Mouse (Mus musculus): ENCODE results near the gene Phxr2. TPM values are rescaled to one million over a fixed set of nuclear protein-coding genes. Genes with fewer than 3 reads are reported as not detected.
"Not testable (repeated sequence)": the region's sequence is repeated elsewhere in the genome, so short reads cannot be mapped to it uniquely, and the experiment has no call there.

Gene Phxr2
- 0.11 and 0.23 TPM in 2 replicates for polyA plus RNA-seq (2016; fragmentation: Nextera tagmentation; extraction: Ambion mirVana)

DNA sequence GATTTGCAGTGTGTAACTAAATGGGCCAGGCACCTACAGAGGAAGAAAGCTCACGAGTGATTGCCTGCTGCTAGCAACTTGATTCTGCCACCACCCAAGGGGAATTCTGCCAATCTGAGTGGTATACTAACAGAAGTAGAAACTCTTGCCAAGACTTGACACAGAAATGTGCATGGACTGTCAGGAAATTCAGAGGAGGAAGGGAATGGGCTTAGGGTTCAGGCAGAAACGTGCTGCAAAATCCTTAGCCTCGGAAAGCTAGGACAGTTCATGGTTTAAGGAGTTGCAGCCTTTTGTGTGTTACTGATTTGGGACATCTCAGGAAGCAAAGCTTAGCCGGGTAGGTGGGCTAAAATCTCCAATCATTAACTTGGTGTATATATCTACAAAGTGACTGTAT lies at the start of gene Phxr2:
Phxr2 (minus strand) TSS at position 101 of the 400 bp plus-strand sequence.
- 94% methylated on average over 4 of the region's 4 CpGs for WGBS
- H3K36me3 ChIP-seq = peaks cover 46% of the 10 kb centered on the region
- H3K27me3 ChIP-seq (ENCODE audit: low read depth, poor library complexity, severe bottlenecking) = no peaks in the 10 kb centered on the region
- no peak within 1 kb of the TSS for H3K4me3 ChIP-seq
- DNase-seq (ENCODE audit: low spot score) = no peak
- H3K27ac ChIP-seq (replicated peaks) = no peak within 1 kb of the TSS
- H3K9me3 ChIP-seq (replicated peaks) = no peaks in the 10 kb centered on the region
- peaks cover 18% of the 10 kb centered on the region for H3K4me1 ChIP-seq

DNA sequence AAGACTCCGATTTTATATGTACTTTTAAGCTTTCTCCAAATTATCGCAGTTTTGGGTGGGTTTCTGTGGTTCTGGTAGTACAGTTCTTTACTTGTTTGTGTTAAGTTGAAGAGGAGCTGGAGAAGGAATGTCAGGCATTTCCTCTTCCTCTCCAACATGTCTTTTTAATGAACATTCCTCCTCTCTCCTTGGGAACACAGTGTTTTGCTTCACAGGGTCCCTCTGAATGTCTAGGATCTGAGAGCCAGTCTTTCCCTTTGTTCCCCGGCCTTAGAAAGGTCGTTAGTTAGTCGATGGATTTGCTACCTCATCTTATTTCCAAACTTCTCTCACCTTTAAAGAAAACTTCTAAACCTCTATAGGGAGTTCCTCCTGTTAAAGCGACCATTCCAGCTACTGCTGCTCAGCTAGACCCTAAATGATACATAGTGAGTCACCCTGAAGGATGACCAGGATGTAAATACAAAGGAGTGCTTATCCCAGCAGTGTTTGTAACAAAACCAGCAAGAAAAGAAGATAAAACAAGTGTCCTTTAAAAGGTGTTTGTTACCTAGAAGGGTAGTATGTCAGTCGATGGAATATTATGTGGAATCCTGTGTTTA lies 46.9 kb upstream of the Phxr2 start:
- no peaks in the 10 kb centered on the region for H3K27me3 ChIP-seq (ENCODE audit: low read depth, poor library complexity, severe bottlenecking)
- 47% methylated on average over 7 of the region's 7 CpGs for WGBS

DNA sequence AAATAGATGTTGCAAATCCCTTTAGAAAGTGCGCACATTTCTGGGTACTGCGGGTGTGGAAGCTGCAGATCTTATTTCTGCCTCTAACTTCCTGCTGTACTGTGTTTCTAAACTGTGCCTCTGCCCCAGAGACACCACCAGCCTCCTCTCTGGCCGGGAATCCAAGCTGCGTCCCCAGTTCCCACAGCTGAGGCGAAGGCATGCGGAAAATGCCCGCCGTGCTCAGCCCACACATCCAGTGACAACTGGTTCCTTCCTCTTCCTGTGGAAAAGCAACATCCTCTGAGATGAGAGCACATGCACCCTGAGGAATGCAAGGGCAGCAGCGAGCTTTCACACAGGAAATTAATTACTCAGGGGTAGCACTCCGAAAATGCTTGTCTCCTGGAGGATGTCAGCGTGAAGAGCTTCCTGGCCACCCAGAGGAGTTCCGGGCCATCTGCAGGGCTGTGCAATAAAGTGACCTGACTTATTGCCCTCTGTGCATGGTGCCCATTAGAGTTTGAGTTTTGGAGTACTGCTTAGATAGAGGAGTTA lies 45.9 kb upstream of the Phxr2 start:
- DNase-seq (ENCODE audit: low spot score) = peak; percentile 57
- Histone ChIP-seq H3K27ac (replicated peaks) (peak overlapping the region; percentile 74), H3K27me3 (ENCODE audit: low read depth, poor library complexity, severe bottlenecking) (no peaks in the 10 kb centered on the region), H3K9me3 (replicated peaks) (no peaks in the 10 kb centered on the region), H3K4me1 (peaks cover 24% of the 10 kb centered on the region), H3K4me3 (no peak overlapping the region), H3K36me3 (no peaks in the 10 kb centered on the region; the same call in 1 of the 2 replicates)
- WGBS = 34% methylated on average over 12 of the region's 12 CpGs

More for the DNA sequence above, 46.9 kb upstream of the Phxr2 start:
- Histone ChIP-seq H3K9me3 (replicated peaks) (no peaks in the 10 kb centered on the region), H3K4me3 (no peak overlapping the region), H3K4me1 (peaks cover 24% of the 10 kb centered on the region), H3K36me3 (peaks cover 4% of the 10 kb centered on the region), H3K27ac (replicated peaks) (peak overlapping the region; percentile 24; the same call in 1 of the 2 replicates)
- no peak for DNase-seq (ENCODE audit: low spot score)

DNA sequence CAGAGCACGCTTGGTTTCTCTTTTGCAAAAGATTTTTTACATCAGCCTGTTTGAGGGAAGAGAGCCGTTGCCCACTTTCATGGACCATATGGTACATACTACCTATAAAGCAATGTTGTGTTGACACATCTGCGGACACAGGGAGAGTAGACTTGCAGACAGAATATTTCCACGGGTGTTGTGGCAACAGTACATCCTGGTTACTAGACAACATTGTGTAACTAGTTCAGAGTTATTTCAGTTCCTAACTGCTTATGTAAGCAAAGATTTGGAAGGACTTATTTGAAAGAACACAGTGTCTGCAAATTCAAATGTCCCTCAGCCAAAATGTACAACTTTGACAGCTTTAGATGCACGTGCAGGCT lies 43.6 kb upstream of the Phxr2 start:
- H3K4me1 ChIP-seq = peaks cover 29% of the 10 kb centered on the region
- no peaks in the 10 kb centered on the region for H3K9me3 ChIP-seq (replicated peaks)
- H3K36me3 ChIP-seq = no peaks in the 10 kb centered on the region; the same call in 1 of the 2 replicates
- no peak overlapping the region for H3K4me3 ChIP-seq
- H3K27me3 ChIP-seq (ENCODE audit: low read depth, poor library complexity, severe bottlenecking) = no peaks in the 10 kb centered on the region
- H3K27ac ChIP-seq (replicated peaks) = no peak overlapping the region
- DNase-seq (ENCODE audit: low spot score) = no peak
- 91% methylated on average over 5 of the region's 5 CpGs for WGBS

DNA sequence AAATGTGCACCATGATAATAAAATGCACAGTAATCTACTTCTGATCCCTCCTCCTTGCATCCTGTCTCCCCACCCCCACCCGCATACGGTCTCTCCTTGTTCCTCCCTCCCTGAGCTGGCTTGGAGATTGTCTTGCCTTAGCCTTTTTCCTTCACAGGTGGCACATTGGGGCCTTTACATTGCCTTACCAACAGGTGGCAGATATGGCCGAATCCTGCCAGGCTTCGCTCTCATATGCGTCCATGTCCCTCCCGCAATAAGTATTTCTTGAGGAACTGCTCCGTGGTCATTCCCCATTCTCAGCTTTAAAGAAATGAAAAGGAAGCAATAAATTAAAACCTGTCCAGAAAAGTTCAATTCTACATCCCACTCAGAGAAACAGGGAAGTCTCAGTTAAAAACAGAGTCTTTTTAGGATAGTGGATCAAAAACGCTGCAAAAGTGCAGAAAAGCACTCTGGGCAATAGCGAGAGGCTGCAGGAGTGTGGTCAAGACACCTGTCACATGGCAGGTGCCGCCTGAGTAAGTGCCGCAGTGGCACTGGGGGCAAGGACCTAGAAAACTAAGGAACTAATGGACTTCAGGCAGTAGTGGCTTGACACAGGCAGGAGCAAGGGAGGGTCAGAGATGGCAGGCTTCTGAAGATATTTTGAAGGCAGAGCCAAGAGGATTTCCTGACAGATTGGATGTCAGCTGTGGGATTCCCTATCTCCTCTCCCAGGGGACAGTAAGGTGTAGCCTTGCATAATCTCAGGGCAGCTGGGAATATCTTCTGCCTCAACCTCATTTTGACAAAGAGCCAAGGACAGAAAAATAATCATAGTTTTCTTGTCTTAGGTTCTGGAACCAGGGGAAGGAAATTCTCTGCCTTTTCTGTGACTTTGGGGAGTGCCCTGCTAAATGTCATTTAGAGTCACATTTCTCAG lies 43.0 kb upstream of the Phxr2 start:
- H3K27me3 ChIP-seq (ENCODE audit: low read depth, poor library complexity, severe bottlenecking) = no peaks in the 10 kb centered on the region
- no peaks in the 10 kb centered on the region; the same call in 1 of the 2 replicates for H3K36me3 ChIP-seq
- H3K27ac ChIP-seq (replicated peaks) = no peak overlapping the region
- peaks cover 30% of the 10 kb centered on the region for H3K4me1 ChIP-seq
- no peak for DNase-seq (ENCODE audit: low spot score)
- WGBS = 87% methylated on average over 11 of the region's 11 CpGs
- H3K4me3 ChIP-seq = no peak overlapping the region
- H3K9me3 ChIP-seq (replicated peaks) = no peaks in the 10 kb centered on the region

DNA sequence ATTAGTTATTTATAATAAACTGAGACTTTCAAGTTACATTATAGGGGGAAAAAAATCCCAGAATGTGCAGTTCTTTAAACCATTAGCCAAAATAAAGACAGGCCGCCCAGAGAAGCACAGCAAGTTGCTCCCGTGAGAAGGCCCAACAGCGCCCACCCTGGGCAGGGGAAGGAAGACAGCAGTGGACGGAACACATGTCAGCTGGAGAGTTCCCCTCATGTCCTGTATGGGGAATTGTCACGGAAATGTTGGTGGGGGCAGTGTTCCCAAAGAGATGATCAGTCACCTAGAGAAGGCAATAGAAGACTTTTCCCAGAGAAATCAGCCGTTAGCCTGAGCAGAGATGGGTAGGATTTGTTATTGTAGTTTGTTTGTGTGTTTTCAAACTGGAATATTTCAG lies 42.3 kb upstream of the Phxr2 start:
- Histone ChIP-seq H3K27ac (replicated peaks) (no peak overlapping the region), H3K4me3 (no peak overlapping the region), H3K9me3 (replicated peaks) (no peaks in the 10 kb centered on the region), H3K27me3 (ENCODE audit: low read depth, poor library complexity, severe bottlenecking) (no peaks in the 10 kb centered on the region), H3K4me1 (peaks cover 30% of the 10 kb centered on the region), H3K36me3 (no peaks in the 10 kb centered on the region; the same call in 1 of the 2 replicates)
- DNase-seq (ENCODE audit: low spot score) = no peak
- WGBS = 80% methylated on average over 6 of the region's 6 CpGs

DNA sequence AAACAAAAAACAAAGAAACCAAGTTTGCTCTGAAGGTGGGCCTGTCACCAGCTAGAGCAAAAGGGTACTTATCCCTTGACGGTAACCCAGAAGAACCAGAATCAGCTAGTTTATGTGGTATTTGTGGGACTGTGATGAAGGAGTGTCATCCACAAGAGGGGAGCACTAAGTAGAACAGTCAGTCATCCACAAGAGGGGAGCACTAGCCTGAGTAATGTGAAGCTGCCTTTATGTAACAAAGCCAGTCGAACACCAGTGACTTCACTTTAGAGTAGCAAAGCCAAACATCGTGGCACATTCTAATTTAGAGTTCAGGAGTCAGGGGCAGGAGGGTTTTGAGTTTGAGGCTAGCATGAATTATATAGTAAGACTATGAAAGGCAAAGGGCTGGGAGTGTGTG lies 40.3 kb upstream of the Phxr2 start:
- DNase-seq (ENCODE audit: low spot score) = no peak
- 85% methylated on average over 3 of the region's 3 CpGs for WGBS
- no peaks in the 10 kb centered on the region for H3K9me3 ChIP-seq (replicated peaks)

DNA sequence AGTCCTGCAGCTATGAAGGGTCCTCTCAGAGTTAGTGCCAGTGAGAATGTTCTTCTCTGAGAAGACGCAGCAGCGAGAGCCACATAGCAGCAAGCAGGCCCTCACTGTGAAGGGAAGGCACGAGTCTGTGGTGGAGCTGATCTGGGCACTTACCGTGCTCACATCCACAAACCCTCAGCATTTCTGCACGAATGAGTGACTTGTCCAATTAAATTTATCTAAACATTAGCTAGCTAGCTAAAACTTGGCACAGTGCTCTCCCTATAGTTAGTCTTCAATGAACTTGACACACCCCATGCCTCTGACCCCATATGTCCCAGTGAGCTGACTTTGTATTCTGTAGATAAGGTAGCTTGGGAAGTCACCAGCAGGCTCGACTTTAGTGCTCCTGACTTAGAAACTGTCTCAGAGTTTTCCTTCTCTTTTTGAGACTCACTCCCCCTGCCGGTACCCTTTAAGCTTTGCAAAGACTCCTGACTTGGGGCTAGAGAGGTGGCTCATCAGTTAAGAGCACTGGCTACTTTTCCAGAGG lies 39.7 kb upstream of the Phxr2 start:
- H3K27me3 ChIP-seq (ENCODE audit: low read depth, poor library complexity, severe bottlenecking) = no peaks in the 10 kb centered on the region
- H3K4me1 ChIP-seq = peaks cover 15% of the 10 kb centered on the region
- peaks cover 1% of the 10 kb centered on the region for H3K36me3 ChIP-seq
- no peaks in the 10 kb centered on the region for H3K9me3 ChIP-seq (replicated peaks)
- no peak overlapping the region for H3K4me3 ChIP-seq
- 85% methylated on average over 7 of the region's 7 CpGs for WGBS
- DNase-seq (ENCODE audit: low spot score) = no peak
- no peak overlapping the region; the same call in 1 of the 2 replicates for H3K27ac ChIP-seq (replicated peaks)

More for the DNA sequence above, 40.3 kb upstream of the Phxr2 start:
- H3K4me1 ChIP-seq = peaks cover 19% of the 10 kb centered on the region
- H3K27me3 ChIP-seq (ENCODE audit: low read depth, poor library complexity, severe bottlenecking) = no peaks in the 10 kb centered on the region
- H3K4me3 ChIP-seq = no peak overlapping the region
- no peak overlapping the region for H3K27ac ChIP-seq (replicated peaks)
- no peaks in the 10 kb centered on the region; the same call in 1 of the 2 replicates for H3K36me3 ChIP-seq

DNA sequence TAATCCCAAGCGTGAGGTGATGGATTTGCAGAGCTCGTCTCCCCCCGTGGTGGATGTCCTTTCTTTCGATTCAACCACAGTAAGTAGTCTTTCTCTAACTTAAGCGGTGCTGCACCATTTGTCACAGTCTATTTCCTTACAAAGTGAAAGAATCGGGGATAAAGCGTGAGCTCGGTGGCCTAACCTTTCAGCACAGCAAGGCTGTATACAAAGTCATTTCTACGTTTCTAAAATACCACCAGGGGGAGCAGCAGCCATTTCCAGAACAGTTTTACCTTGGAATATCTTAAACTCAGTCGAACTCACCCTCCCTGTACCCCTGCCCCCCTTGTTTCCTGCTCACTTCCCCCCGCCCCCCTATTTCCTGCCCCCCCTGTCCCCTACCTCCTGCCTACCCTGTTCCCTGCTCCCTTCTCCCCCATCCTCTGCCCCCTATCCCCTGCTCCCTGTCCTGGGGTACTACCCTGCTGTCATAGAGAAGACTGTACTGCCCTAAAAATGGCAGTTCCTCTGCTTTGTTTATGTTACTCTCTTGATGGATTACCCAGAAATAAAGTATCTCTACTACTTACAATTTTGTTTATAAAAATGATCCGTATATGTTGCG lies 38.8 kb upstream of the Phxr2 start:
- peak; percentile 42 for DNase-seq (ENCODE audit: low spot score)
- no peak overlapping the region for H3K27ac ChIP-seq (replicated peaks)

DNA sequence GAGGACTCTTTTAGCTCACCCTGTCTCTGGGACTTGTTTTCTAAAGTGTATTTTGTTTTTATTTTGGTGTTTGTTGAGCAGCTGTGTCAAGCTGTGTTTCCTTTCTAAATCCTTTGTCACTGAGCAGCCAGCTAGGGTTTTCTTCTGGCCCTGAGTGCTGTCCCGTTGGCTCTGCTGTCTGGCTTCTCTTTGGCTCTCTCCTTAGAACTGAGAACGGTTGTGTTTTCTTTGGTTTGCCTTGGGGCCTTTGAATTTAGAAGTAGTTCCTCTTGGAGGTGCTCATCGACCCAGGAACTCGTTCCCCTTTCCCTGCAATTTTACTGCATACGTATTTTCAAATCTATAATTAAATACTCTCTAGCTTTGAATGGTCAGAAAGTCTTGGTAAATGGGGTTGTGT lies 36.9 kb upstream of the Phxr2 start:
- no peak overlapping the region for H3K4me3 ChIP-seq
- peaks cover 16% of the 10 kb centered on the region for H3K36me3 ChIP-seq
- no peaks in the 10 kb centered on the region for H3K9me3 ChIP-seq (replicated peaks)
- H3K27me3 ChIP-seq (ENCODE audit: low read depth, poor library complexity, severe bottlenecking) = no peaks in the 10 kb centered on the region
- no peak for DNase-seq (ENCODE audit: low spot score)
- 81% methylated on average over 5 of the region's 5 CpGs for whole genome bisulfite sequencing
- H3K4me1 ChIP-seq = peaks cover 15% of the 10 kb centered on the region
- H3K27ac ChIP-seq (replicated peaks) = no peak overlapping the region; the same call in 1 of the 2 replicates

More for the DNA sequence above, 38.8 kb upstream of the Phxr2 start:
- no peaks in the 10 kb centered on the region for H3K9me3 ChIP-seq (replicated peaks)
- WGBS = 53% methylated on average over 13 of the region's 13 CpGs
- H3K4me3 ChIP-seq = no peak overlapping the region
- peaks cover 15% of the 10 kb centered on the region for H3K4me1 ChIP-seq
- H3K36me3 ChIP-seq = peaks cover 10% of the 10 kb centered on the region
- no peaks in the 10 kb centered on the region for H3K27me3 ChIP-seq (ENCODE audit: low read depth, poor library complexity, severe bottlenecking)

DNA sequence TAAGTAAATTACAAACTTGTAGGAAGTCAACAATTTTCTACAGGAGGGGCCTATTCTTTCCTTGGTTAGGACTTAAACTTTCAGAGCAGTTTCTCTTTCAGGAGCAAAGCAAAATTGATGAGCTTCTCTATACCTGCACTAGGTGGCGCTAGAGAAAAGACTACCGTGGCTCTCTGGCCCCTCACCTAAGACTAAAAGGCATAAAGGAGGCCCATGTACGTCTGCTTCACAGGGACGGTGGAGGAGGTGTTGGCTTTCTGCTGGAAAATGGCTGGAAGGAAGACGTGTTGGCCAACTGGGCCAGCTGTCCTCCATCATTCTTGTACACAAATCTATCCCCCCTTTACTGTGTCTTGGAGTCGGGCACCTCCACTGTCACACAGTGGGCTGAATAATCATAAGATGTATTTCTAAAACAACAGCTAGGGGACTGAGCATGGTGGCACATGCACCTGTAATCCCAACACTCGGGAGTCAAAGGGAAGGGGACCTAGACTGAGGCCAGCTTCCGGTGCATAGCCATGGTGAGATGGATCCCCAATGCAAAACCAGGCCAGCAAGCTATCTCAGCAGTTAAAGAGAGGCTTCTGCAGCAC lies 36.0 kb upstream of the Phxr2 start:
- no peak for DNase-seq (ENCODE audit: low spot score)
- Histone ChIP-seq H3K36me3 (peaks cover 22% of the 10 kb centered on the region), H3K4me1 (peaks cover 15% of the 10 kb centered on the region), H3K4me3 (no peak overlapping the region), H3K27ac (replicated peaks) (peak overlapping the region; percentile 50), H3K9me3 (replicated peaks) (no peaks in the 10 kb centered on the region), H3K27me3 (ENCODE audit: low read depth, poor library complexity, severe bottlenecking) (no peaks in the 10 kb centered on the region)
- WGBS = 43% methylated on average over 8 of the region's 8 CpGs

DNA sequence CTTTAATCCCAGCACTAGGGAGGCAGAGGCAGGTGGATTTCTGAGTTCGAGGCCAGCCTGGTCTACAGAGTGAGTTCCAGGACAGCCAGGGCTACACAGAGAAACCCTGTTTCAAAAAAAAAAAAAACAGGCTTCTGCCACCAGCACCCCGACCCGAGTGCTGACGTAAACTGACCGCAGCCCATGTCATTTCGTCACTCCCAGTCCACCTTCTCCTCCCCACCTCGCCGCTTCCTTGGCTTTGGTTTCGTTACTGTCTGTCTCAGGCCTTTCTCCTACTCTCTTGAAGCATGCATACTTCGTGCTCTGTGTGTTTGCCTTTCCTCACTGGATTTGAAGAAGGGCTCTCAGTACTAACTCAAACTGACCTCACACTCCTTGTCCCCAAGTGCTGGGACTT lies 31.6 kb upstream of the Phxr2 start:
- H3K4me3 ChIP-seq; DNase-seq (ENCODE audit: low spot score); H3K4me1 ChIP-seq; H3K27ac ChIP-seq (replicated peaks); H3K9me3 ChIP-seq (replicated peaks); H3K27me3 ChIP-seq (ENCODE audit: low read depth, poor library complexity, severe bottlenecking): not testable (repeated sequence)
- H3K36me3 ChIP-seq = peaks cover 37% of the 10 kb centered on the region
- 93% methylated on average over 10 of the region's 10 CpGs for WGBS
